Mouse (Mus musculus) left cerebral cortex, postnatal 14 days (tissue): ENCODE data around the gene Farsb. TPM values are rescaled to one million over a fixed set of nuclear protein-coding genes. Genes with fewer than 3 reads are reported as not detected.

ENCODE experiments used
- DNase-seq, 2 experiments: peaks; one replicate each; pipeline ENCODE4 v3.0.0; 2021 to 2022; ENCODE audit warnings: low spot score in 2 of 2, mixed read lengths in 1 of 2
- intact Hi-C: fragments of 180-260 bp; cut with DNase I; formaldehyde crosslinking; loops from one replicate; pipeline ENCODE4 v1.15.1; 2025
- total RNA-seq, 2 experiments: library from RNA; stranded (reverse); gene quantifications; 2 replicates each; pipeline ENCODE4 v1.2.3; 2021

Farsb gene
- total RNA-seq, 2 experiments from 2014 or later: 64.3 to 67.0 TPM

DNA sequence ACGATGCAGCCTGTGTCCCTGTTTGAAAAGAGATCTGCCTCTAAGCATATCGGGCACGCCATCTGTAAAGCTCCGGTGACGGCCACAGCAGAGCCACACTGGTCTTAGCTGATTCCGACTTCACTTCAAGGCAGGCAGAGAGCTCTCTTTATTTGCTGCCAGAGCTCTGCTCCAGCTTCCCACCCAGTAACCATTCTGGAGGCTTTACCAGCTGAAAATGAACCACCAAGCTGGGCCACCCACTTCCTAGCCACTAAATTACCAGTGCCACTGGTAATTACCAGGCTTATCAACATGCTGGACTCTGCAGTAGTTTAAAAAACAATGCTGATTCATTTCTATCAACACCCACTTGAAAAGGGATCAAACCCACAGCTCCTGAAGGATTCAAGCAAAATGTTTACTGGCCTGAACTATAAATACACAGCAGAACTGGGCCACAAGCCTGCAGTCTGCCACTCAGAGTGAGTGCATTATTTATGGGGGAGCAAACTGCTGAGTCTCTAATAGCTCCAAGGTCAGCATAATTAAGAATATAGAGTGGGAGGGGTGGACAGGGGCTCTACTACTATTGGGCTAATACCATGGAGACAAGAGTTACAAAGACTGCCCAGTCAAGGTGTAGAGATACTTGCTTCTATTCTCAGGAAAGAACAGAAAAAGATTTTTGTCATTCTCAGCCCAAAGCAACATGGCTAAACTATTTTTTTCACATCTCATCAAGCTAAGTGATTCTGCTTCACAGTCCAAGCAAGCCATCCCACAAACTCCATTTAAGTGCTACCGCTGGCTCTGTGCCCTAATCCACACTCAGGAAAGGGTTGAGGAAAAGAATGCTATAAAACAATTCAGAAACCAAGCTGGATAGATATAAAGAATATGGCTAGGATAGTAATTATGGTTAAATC is 62.6 kb downstream of the Farsb start:
- DNase-seq: peak; percentile 34 to 51
- intact Hi-C loops: no loop called here

DNA sequence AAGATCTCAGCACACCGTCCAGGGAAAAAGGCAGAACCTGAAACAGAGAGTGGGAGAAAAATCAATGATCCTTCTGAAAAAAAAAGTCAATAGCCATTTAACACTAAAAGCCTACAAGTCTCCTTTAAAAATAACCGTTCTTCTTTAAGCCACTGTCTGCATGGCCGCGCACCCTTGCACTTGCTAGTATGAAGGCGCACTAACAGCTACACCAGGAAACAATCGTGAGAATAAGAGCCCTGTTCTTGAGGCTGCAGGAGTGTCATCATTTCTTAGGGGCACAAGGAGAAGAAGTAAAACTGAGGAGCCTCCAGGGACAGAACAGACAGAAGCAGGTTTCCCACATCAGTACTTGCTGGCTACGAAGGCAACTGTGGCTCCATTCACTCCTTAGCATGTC is 63.4 kb downstream of the Farsb start:
- intact Hi-C loops: no loop called here
- DNase-seq: no peak

DNA sequence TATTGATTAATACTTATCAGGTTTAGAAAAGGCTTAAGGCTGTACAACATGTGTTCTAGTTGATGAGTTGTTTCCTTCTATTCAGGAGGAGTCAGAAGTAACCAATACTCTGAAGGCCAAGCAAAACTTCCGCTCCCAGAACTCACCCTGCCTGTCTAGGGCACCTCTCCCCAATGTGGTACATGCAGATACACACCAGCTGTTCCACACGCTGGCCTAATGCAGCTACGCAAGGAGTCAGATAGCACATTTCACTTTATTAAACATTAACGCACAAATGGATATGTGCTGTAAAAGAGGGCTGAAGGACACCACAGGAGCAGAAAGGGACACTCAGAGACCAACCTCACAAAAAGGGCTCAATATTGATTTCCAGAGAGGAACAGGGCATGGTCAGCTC is 63.8 kb downstream of the Farsb start:
- intact Hi-C loops: no loop called here
- no peak for DNase-seq

DNA sequence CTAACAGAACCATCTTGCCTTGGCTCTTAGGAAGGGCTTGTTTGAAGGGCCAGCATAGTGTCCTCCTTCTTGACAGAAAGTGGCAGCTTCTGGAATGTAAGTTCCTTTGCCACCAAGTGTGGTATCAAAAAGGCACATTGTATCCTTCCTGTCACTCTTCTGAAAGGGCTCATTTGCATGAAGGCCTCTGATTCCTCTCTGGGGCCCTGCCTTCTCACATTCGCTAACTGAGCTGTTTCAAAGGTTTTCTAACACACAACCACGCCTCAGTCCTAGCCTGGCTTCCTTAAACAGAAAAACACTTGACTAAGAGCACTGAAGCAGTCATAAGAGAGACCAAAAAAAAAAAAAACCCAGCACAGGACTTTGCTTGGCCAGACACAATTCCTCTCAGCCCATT is 66.1 kb downstream of the Farsb start:
- no peak for DNase-seq
- intact Hi-C loops: no loop called here

DNA sequence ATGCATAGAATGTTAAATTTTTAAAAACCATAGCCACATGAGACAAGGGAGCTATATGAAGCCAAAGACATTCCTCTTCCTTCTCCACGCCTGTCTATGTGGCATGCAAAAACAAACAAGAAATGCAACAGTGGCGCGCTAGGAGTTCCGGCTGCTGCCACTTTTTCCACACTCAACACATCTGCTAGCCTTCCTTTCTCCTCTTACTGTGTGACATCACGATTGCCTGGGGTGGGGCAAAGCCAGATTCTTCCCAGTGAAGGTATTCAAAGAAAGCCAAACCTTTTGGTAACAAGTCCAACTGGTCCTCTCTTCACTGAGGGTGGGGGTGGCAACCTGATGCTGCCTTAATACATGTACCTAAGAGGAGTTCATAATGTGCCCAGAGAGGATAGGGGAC is 66.9 kb downstream of the Farsb start:
- no peak for DNase-seq
- intact Hi-C loops: no loop called here

DNA sequence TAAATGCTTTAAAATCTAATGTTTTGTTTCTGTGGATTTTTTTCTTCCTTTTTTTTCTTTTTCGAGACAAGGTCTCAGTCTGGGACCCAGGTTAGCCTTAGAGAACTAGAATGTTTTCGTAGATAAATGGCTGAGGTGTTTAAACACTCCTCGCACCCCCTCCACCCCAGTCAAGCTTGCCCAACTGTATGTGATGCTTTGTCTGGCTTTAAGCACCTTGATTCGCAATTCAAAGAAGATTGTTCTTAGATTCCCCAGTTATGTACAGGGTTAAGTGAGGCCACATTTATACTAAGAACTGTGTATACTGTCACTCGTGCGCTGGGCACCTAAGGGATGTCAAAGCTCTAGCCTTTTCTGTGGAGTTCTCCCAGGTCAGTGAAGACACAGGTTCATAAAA is 68.4 kb downstream of the Farsb start:
- DNase-seq: no peak
- intact Hi-C loops: no loop called here

DNA sequence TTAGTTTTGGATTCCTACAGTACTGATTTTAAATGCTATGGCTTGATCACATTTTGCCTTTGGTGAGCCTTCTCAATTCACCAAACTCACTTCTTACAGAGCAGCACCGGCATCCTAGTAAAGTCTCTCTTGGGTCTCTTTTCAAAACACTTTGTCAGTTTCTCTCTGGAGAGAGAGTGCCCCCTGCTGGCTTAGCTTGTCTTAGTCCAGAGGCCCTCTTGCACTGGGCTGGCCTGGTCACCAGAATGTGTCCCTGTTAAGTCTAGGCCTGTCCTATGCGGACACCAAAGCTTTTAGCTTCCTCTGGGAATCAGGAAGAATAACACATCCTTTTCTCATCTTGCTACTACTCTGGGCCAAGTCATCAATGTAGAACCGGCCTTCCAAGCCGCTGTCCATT is 69.1 kb downstream of the Farsb start:
- peak; percentile 52 to 78 for DNase-seq
- intact Hi-C loops: loop anchor here (2.0 to 5.0 kb wide), 2 partner anchors 202 to 441 kb away; no protein-coding TSS in a partner anchor

DNA sequence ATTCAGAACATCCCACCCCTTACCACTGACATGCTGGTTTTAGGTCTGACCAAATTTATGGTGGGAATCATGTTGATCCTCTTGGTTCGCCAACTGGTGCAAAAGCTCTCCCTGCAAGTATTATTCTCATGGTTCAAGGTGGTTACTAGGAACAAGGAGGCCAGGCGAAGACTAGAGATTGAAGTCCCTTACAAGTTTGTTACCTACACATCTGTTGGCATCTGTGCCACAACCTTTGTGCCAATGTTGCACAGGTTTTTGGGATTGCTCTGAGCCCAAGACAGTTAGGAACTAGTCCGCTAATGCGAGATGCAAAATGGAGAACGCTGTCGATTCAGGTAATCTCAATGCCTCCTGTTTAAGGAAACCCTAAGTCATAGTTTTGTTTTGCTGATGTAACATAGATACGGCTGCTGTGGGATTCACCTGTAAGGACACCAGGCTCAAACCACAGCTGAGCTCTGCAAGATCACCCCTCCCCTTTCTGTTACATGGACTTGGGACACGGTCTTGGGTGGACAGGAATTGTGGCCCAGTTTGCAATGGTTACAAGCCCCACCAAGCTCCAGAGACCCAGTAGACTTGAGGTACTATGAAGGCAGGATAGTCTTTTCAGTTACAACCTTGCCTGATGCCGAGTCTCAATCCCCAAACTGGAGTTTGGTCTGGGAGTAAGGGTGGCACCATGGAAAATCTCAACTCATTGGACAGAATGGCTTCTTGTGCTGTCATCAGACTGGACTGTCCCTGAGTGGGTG is 71.4 kb downstream of the Farsb start:
- DNase-seq: no peak
- intact Hi-C loops: loop anchor here (5.0 kb wide), 1 partner anchor 200 kb away; no protein-coding TSS in a partner anchor

DNA sequence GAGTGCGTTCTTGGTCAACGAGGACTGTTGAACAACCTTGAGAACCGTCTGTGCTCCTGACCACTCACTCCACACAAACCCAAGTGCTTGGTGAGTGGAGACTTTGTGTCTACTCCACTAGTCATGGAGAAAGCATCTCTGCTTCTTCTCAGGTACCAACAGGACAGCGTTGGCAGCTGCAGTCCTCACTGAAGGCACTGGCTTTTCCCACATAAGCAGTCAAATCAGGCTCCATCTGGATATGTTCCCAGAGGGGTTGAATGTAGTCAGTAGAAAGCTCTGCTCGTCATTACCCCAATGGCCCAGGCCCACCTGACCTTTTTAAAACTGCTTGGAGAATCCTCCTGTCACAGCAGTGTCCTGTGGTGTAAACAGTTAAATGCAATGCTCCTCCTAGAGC is 74.3 kb downstream of the Farsb start:
- intact Hi-C loops: no loop called here
- DNase-seq: no peak

DNA sequence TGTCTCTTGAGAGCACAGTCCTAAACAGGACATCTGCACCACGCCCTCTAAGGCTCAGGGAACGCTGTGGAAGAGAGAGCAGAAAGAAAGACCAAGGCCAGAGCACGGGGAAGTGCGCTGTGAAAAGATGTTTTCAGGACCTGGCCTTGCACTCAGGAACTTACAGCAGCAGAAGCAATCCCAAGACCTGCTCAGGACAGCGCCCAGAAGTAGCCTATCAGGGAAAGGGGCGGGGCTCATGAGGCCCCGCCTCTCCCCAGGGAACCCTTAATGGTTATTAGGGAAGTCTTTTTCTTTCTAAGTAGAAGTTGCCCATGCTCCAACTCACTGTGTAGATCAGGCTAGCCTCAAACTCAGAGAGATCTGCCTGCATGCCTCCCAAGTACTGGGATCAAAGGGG is 76.0 kb downstream of the Farsb start:
- DNase-seq: no peak
- intact Hi-C loops: no loop called here

DNA sequence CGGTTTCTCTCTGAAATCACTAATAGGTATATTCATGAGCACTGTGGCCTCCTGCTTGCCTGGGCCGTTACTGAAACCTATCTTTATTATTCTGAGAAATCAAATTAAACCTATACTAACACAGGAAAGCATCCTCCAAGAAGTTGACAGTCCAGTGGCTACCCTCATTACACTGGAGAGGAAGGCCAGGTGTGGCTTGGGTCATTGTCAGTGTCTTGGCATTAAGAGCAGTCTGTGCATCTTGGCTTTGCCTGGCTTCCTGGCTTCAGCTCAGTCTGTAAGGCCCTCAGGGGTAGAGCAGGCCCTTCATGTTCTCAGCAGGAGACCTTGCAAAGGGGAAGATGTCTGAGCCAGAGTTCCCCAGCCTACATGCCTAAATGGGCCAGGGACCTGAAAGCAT is 79.3 kb downstream of the Farsb start:
- DNase-seq: no peak
- intact Hi-C loops: no loop called here

DNA sequence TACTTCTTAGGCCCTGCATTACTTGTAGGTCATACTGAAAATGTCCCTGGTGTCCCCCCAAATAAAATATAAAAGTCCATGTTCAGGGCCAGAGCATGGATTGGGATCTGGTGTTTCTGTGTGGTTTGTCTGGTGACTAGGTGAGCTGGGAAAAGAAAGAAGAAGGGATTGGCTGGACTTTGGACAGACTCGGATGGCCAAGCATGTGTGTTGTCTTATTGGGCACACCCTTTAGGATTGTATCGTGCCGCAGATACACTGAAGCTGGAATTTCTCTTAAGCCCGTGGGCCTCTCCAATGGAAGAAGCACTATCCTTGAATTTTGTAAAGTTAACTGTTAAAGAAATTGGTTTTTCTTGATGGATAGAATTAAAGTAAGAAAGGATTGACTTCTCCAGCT is 87.3 kb downstream of the Farsb start:
- no peak for DNase-seq
- intact Hi-C loops: no loop called here

DNA sequence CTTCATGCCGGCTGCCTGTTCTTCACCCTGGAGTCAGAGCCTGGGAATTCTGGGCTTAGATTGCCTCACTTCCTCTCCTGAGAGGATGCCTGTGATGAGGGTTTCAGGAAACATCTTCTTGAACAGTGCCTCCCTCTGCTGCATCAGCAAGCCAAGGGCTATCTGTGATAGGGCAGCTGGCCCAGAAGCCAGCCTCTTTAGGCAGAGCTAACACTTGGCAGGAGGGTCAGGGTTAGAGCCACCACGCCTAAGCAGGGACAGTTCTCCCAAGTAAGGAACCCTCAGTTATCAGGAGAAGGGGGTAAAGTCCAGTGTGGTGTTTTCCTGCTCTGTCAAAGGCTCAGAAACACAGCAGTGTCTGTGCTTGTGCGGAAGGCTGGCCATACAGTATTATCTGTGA is 88.9 kb downstream of the Farsb start:
- intact Hi-C loops: no loop called here
- DNase-seq: no peak

DNA sequence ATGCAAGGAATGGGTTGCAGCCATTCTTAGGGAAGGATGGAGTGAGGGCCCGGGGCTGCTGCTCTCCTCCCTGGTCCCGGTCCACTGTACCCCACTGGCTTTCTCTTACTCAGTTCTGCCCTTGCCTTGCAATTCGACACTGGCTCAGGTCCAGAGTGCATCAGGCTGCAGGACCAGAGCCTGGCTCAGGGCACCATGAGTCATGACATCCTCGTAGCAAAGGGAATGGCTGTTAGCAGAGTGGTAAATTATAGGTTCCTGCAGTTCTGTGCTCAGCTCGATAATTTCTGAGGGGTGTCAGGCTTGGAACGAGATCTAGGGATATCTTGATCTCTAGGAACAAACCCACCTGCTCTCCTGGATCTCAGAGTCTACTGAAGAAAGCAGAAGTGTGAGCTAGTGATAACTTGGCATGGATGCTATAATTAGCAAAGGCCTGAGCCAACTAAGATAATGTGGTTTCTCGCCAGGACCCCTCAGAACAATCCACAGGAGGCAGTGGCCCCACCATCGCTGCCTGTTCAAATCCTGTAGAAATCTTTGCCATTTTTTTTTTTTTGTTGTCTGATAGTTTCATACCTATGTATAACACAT is 92.3 kb downstream of the Farsb start:
- DNase-seq: no peak
- intact Hi-C loops: no loop called here

DNA sequence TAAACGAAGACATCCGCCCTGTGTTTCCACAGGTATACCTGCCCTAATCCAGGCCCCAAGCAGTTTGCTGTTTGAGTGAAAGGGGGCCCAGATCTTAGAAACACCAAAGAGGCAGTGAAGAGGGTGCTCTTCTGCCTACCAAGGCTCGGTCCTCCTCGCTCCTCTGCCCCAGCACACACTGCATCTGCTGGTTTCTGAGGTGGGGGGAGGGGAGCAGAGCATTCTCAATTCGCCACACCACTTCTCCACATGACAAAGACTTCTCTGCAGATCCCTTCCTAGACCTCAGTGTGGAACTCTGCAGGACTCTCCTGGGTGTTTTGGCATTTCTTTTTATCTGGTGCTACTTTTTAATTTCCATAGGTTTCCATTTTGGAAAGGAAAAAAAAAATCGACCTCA is 93.0 kb downstream of the Farsb start:
- no peak for DNase-seq
- intact Hi-C loops: no loop called here

DNA sequence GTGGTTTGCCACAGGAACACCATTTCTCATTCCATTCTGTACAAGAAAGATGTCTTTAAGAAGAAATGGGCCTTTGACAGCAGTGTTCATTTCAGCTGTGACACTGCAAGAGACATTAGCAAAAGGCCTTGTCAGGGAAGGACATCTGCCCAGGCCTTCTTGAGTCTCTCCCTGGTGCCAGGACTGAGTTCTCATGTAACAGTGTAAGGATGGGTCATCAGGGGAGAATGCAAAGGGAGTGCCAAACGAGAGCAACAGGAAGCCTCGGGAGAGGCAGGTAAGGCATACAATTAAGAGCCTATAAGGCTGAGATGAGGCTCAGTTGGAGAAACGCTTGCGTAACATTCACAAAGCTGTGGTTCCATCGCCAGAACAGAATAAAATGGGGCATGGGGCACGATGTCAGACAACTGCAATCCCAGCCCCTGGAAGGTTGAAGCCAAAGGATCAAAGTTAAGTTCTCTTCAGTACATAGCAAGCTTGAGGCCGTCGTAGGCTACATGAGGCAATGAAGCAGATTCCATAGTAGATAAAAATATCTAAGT is 93.4 kb downstream of the Farsb start:
- intact Hi-C loops: no loop called here
- no peak for DNase-seq

DNA sequence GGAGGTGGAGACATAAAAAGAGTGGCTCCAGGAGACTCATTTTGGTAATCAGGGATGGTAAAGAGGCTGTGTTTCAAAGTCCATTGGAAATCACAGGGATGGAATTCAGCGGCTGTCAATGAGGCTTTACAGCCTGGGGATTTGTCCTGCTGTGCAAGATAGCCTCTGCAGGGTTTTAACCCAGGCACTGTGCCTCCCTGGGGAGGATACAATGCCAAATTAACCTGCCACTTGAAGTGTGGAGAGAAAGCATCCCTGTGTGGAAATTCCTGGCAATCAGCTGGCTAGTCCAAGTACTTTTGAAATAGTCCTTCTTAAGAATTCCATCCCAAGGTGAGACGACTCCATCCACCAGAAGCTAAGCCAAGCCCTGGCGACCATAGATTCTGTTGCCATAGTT is 99.8 kb downstream of the Farsb start:
- intact Hi-C loops: no loop called here

DNA sequence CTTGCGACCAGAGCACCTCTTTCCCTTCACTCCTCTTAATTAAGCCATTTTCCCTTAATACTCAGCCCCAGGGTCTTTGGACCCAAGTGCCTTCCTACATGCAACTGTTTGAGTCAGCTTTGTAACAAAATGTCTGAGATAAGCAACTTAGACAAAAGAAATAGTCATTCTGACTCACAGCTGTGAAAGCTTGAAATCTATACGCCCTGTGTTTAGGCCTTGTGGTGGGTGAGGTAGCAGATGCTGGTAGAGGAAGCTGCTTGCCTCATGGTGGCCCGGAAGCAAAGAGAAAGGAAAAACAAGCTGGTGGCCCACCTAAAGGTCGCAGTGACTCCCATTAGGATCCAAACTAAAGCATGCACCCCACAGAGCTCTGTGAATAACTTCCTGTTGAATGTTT is 100.8 kb downstream of the Farsb start:
- no peak for DNase-seq
- intact Hi-C loops: no loop called here

More for the DNA sequence above, 99.8 kb downstream of the Farsb start:
- no peak for DNase-seq

DNA sequence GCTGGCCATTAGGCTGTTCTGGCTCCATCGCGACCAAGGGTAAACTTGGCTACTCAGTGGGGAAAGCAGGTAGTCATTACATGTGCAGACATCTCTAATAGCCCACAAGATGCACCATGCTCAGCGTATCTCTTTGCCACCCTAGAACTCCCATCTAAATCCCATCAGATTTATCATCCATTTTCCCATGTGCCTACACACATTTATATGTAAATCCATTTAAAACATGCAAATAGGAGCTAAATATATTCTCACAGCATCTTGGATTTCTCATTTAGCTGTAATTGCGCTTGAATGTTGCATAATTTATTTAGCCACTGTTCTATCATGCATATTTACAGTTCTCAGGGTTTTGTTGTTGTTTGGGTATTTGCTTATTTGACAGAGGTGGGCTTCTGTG is 107.7 kb downstream of the Farsb start:
- intact Hi-C loops: no loop called here
- DNase-seq: peak in 1 of 2 experiments; percentile 9

DNA sequence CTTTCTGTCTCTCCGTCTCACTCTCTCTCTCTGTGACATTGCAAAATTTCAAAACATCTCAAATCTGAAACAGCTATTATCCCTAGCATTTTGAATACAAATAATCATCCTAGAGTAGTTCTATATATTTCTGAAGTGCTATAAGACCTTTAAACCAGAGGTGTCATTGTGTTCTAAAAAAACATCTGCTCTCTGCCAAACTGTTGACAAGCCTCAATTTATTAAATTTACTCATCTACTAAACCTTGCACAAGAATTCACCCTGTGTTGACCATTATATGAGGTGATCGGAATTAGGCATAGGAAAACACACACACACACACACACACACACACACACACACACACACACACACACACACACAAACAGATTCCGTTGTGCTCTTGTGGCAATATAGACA is 113.6 kb downstream of the Farsb start:
- no peak for DNase-seq
- intact Hi-C loops: no loop called here
